Mouse (Mus musculus): ENCODE results near the gene Zfp462. TPM values are rescaled to one million over a fixed set of nuclear protein-coding genes. Genes with fewer than 3 reads are reported as not detected.

Gene Zfp462
- polyA plus RNA-seq, 1 experiment from 2014 or later = 0.21 TPM

- H3K4me1 ChIP-seq (replicated peaks) = no peaks in the 10 kb centered on the region
- H3K4me3 ChIP-seq (replicated peaks) = no peak overlapping the region
- no peaks in the 10 kb centered on the region for H3K36me3 ChIP-seq (replicated peaks)
- ATAC-seq (ENCODE audit: insufficient read depth) = no peak
- no peak overlapping the region for H3K27ac ChIP-seq (replicated peaks)
- H3K4me2 ChIP-seq = no peak overlapping the region
- no peaks in the 10 kb centered on the region for H3K27me3 ChIP-seq
- no peaks in the 10 kb centered on the region for H3K9me3 ChIP-seq (replicated peaks)
- H3K9ac ChIP-seq = no peak overlapping the region
- WGBS (ENCODE audit: insufficient replicate concordance) = 60% methylated on average over 2 of the region's 2 CpGs
Observed at GRCm38 (mm10) chr4:55015517-55015916, 70.7 kb downstream of the Zfp462 start.

GRCm38 (mm10) chr4:55026109-55026646, 81.3 kb downstream of the Zfp462 start:
- no peaks in the 10 kb centered on the region for H3K36me3 ChIP-seq (replicated peaks)
- no peak overlapping the region for H3K27ac ChIP-seq (replicated peaks)
- H3K4me2 ChIP-seq = no peak overlapping the region
- H3K4me3 ChIP-seq (replicated peaks) = no peak overlapping the region
- 68% methylated on average over 10 of the region's 10 CpGs for WGBS (ENCODE audit: insufficient replicate concordance)
- no peak overlapping the region for H3K9ac ChIP-seq
- H3K4me1 ChIP-seq (replicated peaks) = no peaks in the 10 kb centered on the region
- no peaks in the 10 kb centered on the region for H3K9me3 ChIP-seq (replicated peaks)
- H3K27me3 ChIP-seq = no peaks in the 10 kb centered on the region
- ATAC-seq (ENCODE audit: insufficient read depth) = no peak

GRCm38 (mm10) chr4:55030401-55030800, 85.6 kb downstream of the Zfp462 start:
- WGBS (ENCODE audit: insufficient replicate concordance) = 65% methylated on average over 5 of the region's 5 CpGs
- no peak for ATAC-seq (ENCODE audit: insufficient read depth)
- no peak overlapping the region for H3K9ac ChIP-seq

GRCm38 (mm10) chr4:55032317-55032930, 87.6 kb downstream of the Zfp462 start:
- H3K9ac ChIP-seq = no peak overlapping the region
- WGBS (ENCODE audit: insufficient replicate concordance) = 49% methylated on average over 8 of the region's 8 CpGs
- H3K36me3 ChIP-seq (replicated peaks) = no peaks in the 10 kb centered on the region
- no peaks in the 10 kb centered on the region for H3K4me1 ChIP-seq (replicated peaks)
- H3K4me3 ChIP-seq (replicated peaks) = no peak overlapping the region
- ATAC-seq (ENCODE audit: insufficient read depth) = no peak
- no peaks in the 10 kb centered on the region for H3K27me3 ChIP-seq
- H3K27ac ChIP-seq (replicated peaks) = no peak overlapping the region
- H3K9me3 ChIP-seq (replicated peaks) = no peaks in the 10 kb centered on the region
- H3K4me2 ChIP-seq = no peak overlapping the region

More at GRCm38 (mm10) chr4:55030401-55030800, 85.6 kb downstream of the Zfp462 start:
- Histone ChIP-seq H3K4me2 (no peak overlapping the region), H3K36me3 (replicated peaks) (no peaks in the 10 kb centered on the region), H3K4me3 (replicated peaks) (no peak overlapping the region), H3K27me3 (no peaks in the 10 kb centered on the region), H3K9me3 (replicated peaks) (no peaks in the 10 kb centered on the region), H3K4me1 (replicated peaks) (no peaks in the 10 kb centered on the region), H3K27ac (replicated peaks) (no peak overlapping the region)

- no peak overlapping the region for H3K27ac ChIP-seq (replicated peaks)
- no peak overlapping the region for H3K4me3 ChIP-seq (replicated peaks)
- no peaks in the 10 kb centered on the region for H3K9me3 ChIP-seq (replicated peaks)
- no peak overlapping the region for H3K4me2 ChIP-seq
- 74% methylated on average over 6 of the region's 6 CpGs for WGBS (ENCODE audit: insufficient replicate concordance)
- no peak overlapping the region for H3K9ac ChIP-seq
- H3K4me1 ChIP-seq (replicated peaks) = no peaks in the 10 kb centered on the region
- no peak for ATAC-seq (ENCODE audit: insufficient read depth)
- H3K36me3 ChIP-seq (replicated peaks) = no peaks in the 10 kb centered on the region
- no peaks in the 10 kb centered on the region for H3K27me3 ChIP-seq
Observed at GRCm38 (mm10) chr4:55033452-55033851, 88.6 kb downstream of the Zfp462 start.

GRCm38 (mm10) chr4:55038139-55038538, 93.3 kb downstream of the Zfp462 start:
- no peaks in the 10 kb centered on the region for H3K27me3 ChIP-seq
- H3K4me3 ChIP-seq (replicated peaks) = no peak overlapping the region
- H3K9me3 ChIP-seq (replicated peaks) = no peaks in the 10 kb centered on the region
- no peak overlapping the region for H3K9ac ChIP-seq
- WGBS (ENCODE audit: insufficient replicate concordance) = 73% methylated on average over 6 of the region's 6 CpGs
- H3K27ac ChIP-seq (replicated peaks) = no peak overlapping the region
- ATAC-seq (ENCODE audit: insufficient read depth) = no peak
- H3K4me2 ChIP-seq = no peak overlapping the region
- H3K4me1 ChIP-seq (replicated peaks) = no peaks in the 10 kb centered on the region
- H3K36me3 ChIP-seq (replicated peaks) = no peaks in the 10 kb centered on the region

GRCm38 (mm10) chr4:55040258-55040964, 95.6 kb downstream of the Zfp462 start:
- no peak overlapping the region for H3K27ac ChIP-seq (replicated peaks)
- WGBS (ENCODE audit: insufficient replicate concordance) = 55% methylated on average over 8 of the region's 8 CpGs
- H3K4me1 ChIP-seq (replicated peaks) = no peaks in the 10 kb centered on the region
- no peak overlapping the region for H3K9ac ChIP-seq
- H3K4me3 ChIP-seq (replicated peaks) = no peak overlapping the region
- H3K4me2 ChIP-seq = no peak overlapping the region
- no peak for ATAC-seq (ENCODE audit: insufficient read depth)
- no peaks in the 10 kb centered on the region for H3K36me3 ChIP-seq (replicated peaks)
- H3K27me3 ChIP-seq = no peaks in the 10 kb centered on the region
- no peaks in the 10 kb centered on the region for H3K9me3 ChIP-seq (replicated peaks)

- H3K4me2 ChIP-seq = no peak overlapping the region
- no peaks in the 10 kb centered on the region for H3K9me3 ChIP-seq (replicated peaks)
- no peak overlapping the region for H3K9ac ChIP-seq
- 64% methylated on average over 6 of the region's 6 CpGs for WGBS (ENCODE audit: insufficient replicate concordance)
- H3K4me1 ChIP-seq (replicated peaks) = no peaks in the 10 kb centered on the region
- H3K27me3 ChIP-seq = no peaks in the 10 kb centered on the region
- H3K36me3 ChIP-seq (replicated peaks) = no peaks in the 10 kb centered on the region
- no peak overlapping the region for H3K4me3 ChIP-seq (replicated peaks)
- no peak for ATAC-seq (ENCODE audit: insufficient read depth)
- no peak overlapping the region for H3K27ac ChIP-seq (replicated peaks)
Observed at GRCm38 (mm10) chr4:55041106-55041730, 96.4 kb downstream of the Zfp462 start.

GRCm38 (mm10) chr4:55042573-55042972, 97.7 kb downstream of the Zfp462 start:
- H3K4me1 ChIP-seq (replicated peaks) = no peaks in the 10 kb centered on the region
- no peak overlapping the region for H3K4me3 ChIP-seq (replicated peaks)
- no peak overlapping the region for H3K9ac ChIP-seq
- WGBS (ENCODE audit: insufficient replicate concordance) = 49% methylated on average over 4 of the region's 4 CpGs
- no peak overlapping the region for H3K27ac ChIP-seq (replicated peaks)
- H3K4me2 ChIP-seq = no peak overlapping the region
- no peaks in the 10 kb centered on the region for H3K36me3 ChIP-seq (replicated peaks)
- no peak for ATAC-seq (ENCODE audit: insufficient read depth)
- no peaks in the 10 kb centered on the region for H3K9me3 ChIP-seq (replicated peaks)
- no peaks in the 10 kb centered on the region for H3K27me3 ChIP-seq

- WGBS (ENCODE audit: insufficient replicate concordance) = 64% methylated on average over 7 of the region's 7 CpGs
- Histone ChIP-seq H3K36me3 (replicated peaks) (no peaks in the 10 kb centered on the region), H3K4me3 (replicated peaks) (no peak overlapping the region), H3K9ac (no peak overlapping the region), H3K27me3 (no peaks in the 10 kb centered on the region), H3K9me3 (replicated peaks) (no peaks in the 10 kb centered on the region), H3K27ac (replicated peaks) (no peak overlapping the region), H3K4me1 (replicated peaks) (no peaks in the 10 kb centered on the region), H3K4me2 (no peak overlapping the region)
- ATAC-seq (ENCODE audit: insufficient read depth) = no peak
Observed at GRCm38 (mm10) chr4:55047266-55047665, 102.4 kb downstream of the Zfp462 start.

- no peaks in the 10 kb centered on the region for H3K9me3 ChIP-seq (replicated peaks)
- no peaks in the 10 kb centered on the region for H3K27me3 ChIP-seq
- WGBS (ENCODE audit: insufficient replicate concordance) = 71% methylated on average over 16 of the region's 16 CpGs
- H3K4me1 ChIP-seq (replicated peaks) = no peaks in the 10 kb centered on the region
- no peak overlapping the region for H3K4me2 ChIP-seq
- no peak overlapping the region for H3K27ac ChIP-seq (replicated peaks)
- no peak overlapping the region for H3K9ac ChIP-seq
- H3K4me3 ChIP-seq (replicated peaks) = no peak overlapping the region
- no peaks in the 10 kb centered on the region for H3K36me3 ChIP-seq (replicated peaks)
- ATAC-seq (ENCODE audit: insufficient read depth) = no peak
Observed at GRCm38 (mm10) chr4:55049938-55050610, 105.2 kb downstream of the Zfp462 start.

Measured in liver, embryonic 15.5 days (tissue).